Comparison of ENCODE assay signal across 14 mouse cellular contexts in genomic region chr3:142856832-142857231, GRCm38 (mm10). TPM values are rescaled to one million over a fixed set of nuclear protein-coding genes. Genes with fewer than 3 reads are reported as not detected.
A peak's percentile ranks its signal among the peaks of the same experiment; 100 is the strongest.
DNase-seq lines count a peak whose midpoint lies in the region; ATAC-seq lines count a peak whose summit lies in the region.
"Had no signal": no experiment of that assay in that cellular context is flagged by ENCODE, and none has a peak within 500 bp of the region (broad histone marks: within the 10 kb centered on the region; RNA-seq: fewer than 3 reads in every experiment).

No protein-coding gene starts in this region.

- DNase-seq in gastrocnemius, adult 18-20 months (ENCODE audit: low spot score) = peak; percentile 14
- DNase-seq in gastrocnemius, postnatal 4 days (ENCODE audit: low spot score in 2 of 2) = no peak
- DNase-seq in ovary, adult 18-20 months (ENCODE audit: low spot score) = peak; percentile 53
- no peak for DNase-seq in ovary, postnatal 10 days (ENCODE audit: low spot score)
- DNase-seq in brain, adult 2 months (ENCODE audit: low read depth, low spot score) = peak; percentile 26
- DNase-seq in urinary bladder, postnatal 36 days (ENCODE audit: low spot score in 2 of 2) = no peak
- no peak for DNase-seq in MN1 (ENCODE audit: low spot score)
- DNase-seq: cerebellum, adult 8-10 months; thymus, adult 2 months had no signal

- H3K27me3 ChIP-seq in intestine, embryonic 16.5 days (replicated peaks; ENCODE audit: control insufficient read depth, insufficient read depth, low read length) = no peaks in the 10 kb centered on the region

- no peak for ATAC-seq in intestine, embryonic 16.5 days
- ATAC-seq: hindbrain, postnatal 0 days had no signal

- H3K4me3 ChIP-seq in intestine, embryonic 16.5 days (ENCODE audit: low read length) = no peak overlapping the region
- H3K4me3 ChIP-seq: embryonic facial prominence, embryonic 10.5 days; limb, embryonic 10.5 days had no signal

- H3K27ac ChIP-seq in intestine, embryonic 16.5 days (ENCODE audit: low read length) = no peak overlapping the region
- H3K27ac ChIP-seq: embryonic facial prominence, embryonic 10.5 days; hindbrain, postnatal 0 days; limb, embryonic 10.5 days; macrophage had no signal

- H3K4me2 ChIP-seq in intestine, embryonic 16.5 days (ENCODE audit: low read depth, low read length) = no peak overlapping the region

- H3K4me1 ChIP-seq in intestine, embryonic 16.5 days (ENCODE audit: control insufficient read depth, insufficient read depth, low read length) = peaks cover 5% of the 10 kb centered on the region; the same call in 1 of the 2 replicates
- H3K4me1 ChIP-seq: limb, embryonic 10.5 days had no signal

- no peaks in the 10 kb centered on the region for H3K36me3 ChIP-seq in intestine, embryonic 16.5 days (ENCODE audit: control insufficient read depth, insufficient read depth, low read length)

- H3K9ac ChIP-seq in intestine, embryonic 16.5 days (ENCODE audit: low read depth, low read length) = no peak overlapping the region

- H3K9me3 ChIP-seq in intestine, embryonic 16.5 days (ENCODE audit: control insufficient read depth, low read length) = no peaks in the 10 kb centered on the region
- H3K9me3 ChIP-seq: embryonic facial prominence, embryonic 10.5 days; limb, embryonic 10.5 days had no signal

- 67% methylated on average over 3 of the region's 3 CpGs for WGBS in intestine, embryonic 16.5 days

RNA-seq across cellular contexts. Expression of gene Pkn2, which starts 25.0 kb away (rescaled TPM):
- total RNA-seq in gastrocnemius, adult 18-20 months (2021) = 10 to 100 TPM; 44.2 to 50.0 TPM
- total RNA-seq in gastrocnemius, postnatal 4 days (2021) = 10 to 100 TPM; 43.0 to 46.7 TPM
- 29.9 and 30.8 TPM in 2 replicates for polyA plus RNA-seq in intestine, embryonic 16.5 days (2015; fragmentation: Nextera tagmentation; extraction: Ambion mirVana)

Comparison
In these comparisons a context has a peak if more than half of its experiments do, and no peak if none do; other contexts are left out.
1. DNase-seq: peak in gastrocnemius, adult 18-20 months (single experiment), ovary, adult 18-20 months (single experiment) and brain, adult 2 months (single experiment); none in gastrocnemius, postnatal 4 days (0 of 2), ovary, postnatal 10 days (single experiment), urinary bladder, postnatal 36 days (0 of 2) and MN1 (single experiment).